Mouse (Mus musculus) neural tube, embryonic 13.5 days (tissue): ENCODE data around the gene Fam126a. TPM values are rescaled to one million over a fixed set of nuclear protein-coding genes. Genes with fewer than 3 reads are reported as not detected.

Experiments used
- ATAC-seq: fragments of 200-750 bp; cut with Nextera tagmentation; 2 replicates; pipeline ENCODE4 v1.8.0; 2017; ENCODE audit warnings: low read depth, mild to moderate bottlenecking, moderate TSS enrichment, moderate library complexity
- H3K27ac ChIP-seq: fragments of 300-500 bp; sonication (generic); replicated peaks from 2 replicates; pipeline ENCODE4 v1.5.1; 2015; ENCODE audit warnings: moderate library complexity, mild to moderate bottlenecking, inconsistent platforms
- H3K27me3 ChIP-seq: fragments of 300-500 bp; sonication (generic); 2 replicates; pipeline ENCODE4 v1.6.1; 2015; ENCODE audit warnings: mild to moderate bottlenecking, inconsistent platforms
- H3K36me3 ChIP-seq: fragments of 300-500 bp; sonication (generic); 2 replicates; pipeline ENCODE4 v1.6.1; 2015; ENCODE audit warnings: mild to moderate bottlenecking, inconsistent platforms
- H3K4me1 ChIP-seq: fragments of 300-500 bp; sonication (generic); replicated peaks from 2 replicates; pipeline ENCODE4 v1.6.1; 2015; ENCODE audit warnings: inconsistent platforms
- H3K4me2 ChIP-seq: fragments of 300-500 bp; sonication (generic); 2 replicates; pipeline ENCODE4 v1.6.1; 2015; ENCODE audit warnings: inconsistent platforms, mild to moderate bottlenecking, moderate library complexity
- H3K4me3 ChIP-seq: fragments of 300-500 bp; sonication (generic); 2 replicates; pipeline ENCODE4 v1.5.1; 2015; ENCODE audit warnings: mild to moderate bottlenecking, inconsistent platforms
- H3K9ac ChIP-seq: fragments of 300-500 bp; sonication (generic); 2 replicates; pipeline ENCODE4 v1.6.1; 2015; ENCODE audit warnings: moderate library complexity, mild to moderate bottlenecking, inconsistent platforms
- H3K9me3 ChIP-seq: fragments of 300-500 bp; sonication (generic); 2 replicates; pipeline ENCODE4 v1.6.1; 2016; ENCODE audit warnings: inconsistent platforms
- WGBS: fragments of 180-500 bp; shearing (Covaris S2); methylation state at CpG from one replicate; pipeline ENCODE4 v1.1.7; 2015; 5-methylcytosine and 5-hydroxymethylcytosine counted together
- polyA plus RNA-seq: library from polyadenylated mRNA; unstranded; fragments of >200 nt; fragmentation: Nextera tagmentation; extraction: Ambion mirVana; gene quantifications from 2 replicates; pipeline ENCODE4 v1.2.1, GENCODE M21; 2015

Gene Fam126a
- polyA plus RNA-seq, 1 experiment from 2014 or later = 28.4 TPM

GRCm38 (mm10) chr5:23917301-23917700 lies 113.2 kb downstream of the Fam126a start:
- H3K27ac ChIP-seq = no peak overlapping the region
- ATAC-seq = no peak
- H3K36me3 ChIP-seq = no peaks in the 10 kb centered on the region
- no peak overlapping the region for H3K9ac ChIP-seq
- WGBS = 90% methylated on average over 1 of the region's 1 CpGs
- H3K4me2 ChIP-seq = no peak overlapping the region
- no peak overlapping the region for H3K4me3 ChIP-seq
- no peaks in the 10 kb centered on the region for H3K27me3 ChIP-seq
- H3K4me1 ChIP-seq = peaks cover 7% of the 10 kb centered on the region; the same call in 1 of the 2 replicates
- H3K9me3 ChIP-seq = no peaks in the 10 kb centered on the region

DNA sequence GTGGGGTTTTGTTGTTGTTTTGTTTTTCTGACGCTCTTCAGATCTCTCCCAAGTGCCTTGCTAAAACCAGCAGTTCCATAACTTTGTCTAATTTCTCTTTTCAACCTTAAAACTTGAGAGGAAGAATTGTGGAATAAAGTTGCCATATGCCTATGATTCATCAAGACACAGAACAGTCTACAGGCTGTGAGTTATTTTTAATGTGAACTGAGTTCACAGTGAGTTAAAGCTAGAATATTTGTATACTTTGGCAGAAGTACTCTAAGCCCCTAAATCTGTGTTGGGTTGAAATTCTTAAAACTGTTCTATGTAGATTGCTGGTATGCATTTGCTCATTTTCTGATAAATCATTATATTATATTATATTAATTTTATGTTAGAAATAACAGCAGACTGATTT lies 118.9 kb downstream of the Fam126a start:
- H3K4me1 ChIP-seq = no peaks in the 10 kb centered on the region
- no peaks in the 10 kb centered on the region; the same call in 1 of the 2 replicates for H3K9me3 ChIP-seq
- H3K9ac ChIP-seq = no peak overlapping the region
- H3K36me3 ChIP-seq = no peaks in the 10 kb centered on the region
- H3K4me3 ChIP-seq = no peak overlapping the region
- H3K27me3 ChIP-seq = no peaks in the 10 kb centered on the region
- H3K27ac ChIP-seq = no peak overlapping the region
- 94% methylated on average over 1 of the region's 1 CpGs for WGBS
- no peak for ATAC-seq
- H3K4me2 ChIP-seq = no peak overlapping the region

GRCm38 (mm10) chr5:23909256-23909655 lies 121.2 kb downstream of the Fam126a start:
- H3K9ac ChIP-seq = no peak overlapping the region
- H3K4me1 ChIP-seq = no peaks in the 10 kb centered on the region
- no peak overlapping the region for H3K4me3 ChIP-seq
- no peak overlapping the region for H3K27ac ChIP-seq
- no peaks in the 10 kb centered on the region; the same call in 1 of the 2 replicates for H3K9me3 ChIP-seq
- 84% methylated on average over 3 of the region's 3 CpGs for WGBS
- no peaks in the 10 kb centered on the region for H3K27me3 ChIP-seq
- H3K36me3 ChIP-seq = no peaks in the 10 kb centered on the region
- ATAC-seq = no peak
- H3K4me2 ChIP-seq = no peak overlapping the region

DNA sequence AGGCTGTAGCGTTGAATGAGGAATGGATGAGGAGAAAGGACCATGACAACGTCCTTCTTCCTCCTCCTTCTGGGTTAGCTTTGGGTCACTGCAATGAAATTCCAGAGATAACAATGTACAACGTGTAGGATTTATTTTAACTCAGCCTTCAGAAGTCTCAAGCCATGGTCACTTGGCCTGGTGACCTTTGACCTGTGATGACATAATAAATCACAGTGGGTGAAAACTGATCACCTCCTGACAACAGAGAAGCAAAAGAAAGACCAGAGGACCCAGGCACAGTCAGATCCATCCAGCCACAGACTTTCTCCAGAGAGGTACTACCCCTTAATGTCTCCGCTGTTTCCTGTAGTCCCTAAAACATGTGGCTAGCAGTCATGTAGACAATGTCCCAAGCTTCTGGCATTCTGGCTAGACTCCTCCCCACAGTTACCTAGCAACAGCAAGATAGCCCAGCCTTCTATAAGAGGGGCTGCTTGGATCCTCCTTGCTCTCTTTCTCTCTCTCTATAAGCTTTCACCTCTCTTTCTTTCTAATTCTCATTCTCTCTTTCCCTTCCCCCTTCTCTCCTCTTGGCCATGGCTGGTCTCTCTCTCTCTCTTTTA lies 121.9 kb downstream of the Fam126a start:
- Histone ChIP-seq H3K4me1 (no peaks in the 10 kb centered on the region), H3K9ac (no peak overlapping the region), H3K4me2 (no peak overlapping the region), H3K4me3 (no peak overlapping the region), H3K27ac (no peak overlapping the region), H3K27me3 (no peaks in the 10 kb centered on the region), H3K9me3 (no peaks in the 10 kb centered on the region; the same call in 1 of the 2 replicates), H3K36me3 (no peaks in the 10 kb centered on the region)
- 53% methylated on average over 4 of the region's 4 CpGs for WGBS
- ATAC-seq = no peak

DNA sequence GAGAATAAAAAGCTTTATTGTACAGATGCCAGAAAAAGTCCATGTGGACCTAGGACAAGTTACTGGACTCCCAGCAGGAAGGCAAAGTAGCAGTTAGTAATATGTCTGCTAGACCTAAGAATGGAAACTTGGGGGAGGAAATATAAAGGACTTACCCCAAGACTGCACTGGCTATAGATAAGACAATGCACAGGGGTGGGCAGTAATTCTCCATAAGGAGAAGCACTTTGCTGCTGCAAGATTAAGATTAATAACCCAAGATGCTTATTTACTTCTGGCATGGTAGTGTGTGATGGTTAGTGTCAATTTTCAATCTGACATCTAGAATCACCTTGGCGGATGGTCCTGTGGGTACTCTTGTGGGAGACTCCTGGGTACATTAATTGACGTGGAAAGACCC lies 128.3 kb downstream of the Fam126a start:
- no peaks in the 10 kb centered on the region for H3K27me3 ChIP-seq
- H3K4me2 ChIP-seq = no peak overlapping the region
- H3K27ac ChIP-seq = no peak overlapping the region
- no peak overlapping the region for H3K4me3 ChIP-seq
- no peak overlapping the region for H3K9ac ChIP-seq
- no peaks in the 10 kb centered on the region for H3K36me3 ChIP-seq
- no peak for ATAC-seq
- no peaks in the 10 kb centered on the region for H3K4me1 ChIP-seq
- WGBS = 79% methylated on average over 2 of the region's 2 CpGs
- H3K9me3 ChIP-seq = no peaks in the 10 kb centered on the region

DNA sequence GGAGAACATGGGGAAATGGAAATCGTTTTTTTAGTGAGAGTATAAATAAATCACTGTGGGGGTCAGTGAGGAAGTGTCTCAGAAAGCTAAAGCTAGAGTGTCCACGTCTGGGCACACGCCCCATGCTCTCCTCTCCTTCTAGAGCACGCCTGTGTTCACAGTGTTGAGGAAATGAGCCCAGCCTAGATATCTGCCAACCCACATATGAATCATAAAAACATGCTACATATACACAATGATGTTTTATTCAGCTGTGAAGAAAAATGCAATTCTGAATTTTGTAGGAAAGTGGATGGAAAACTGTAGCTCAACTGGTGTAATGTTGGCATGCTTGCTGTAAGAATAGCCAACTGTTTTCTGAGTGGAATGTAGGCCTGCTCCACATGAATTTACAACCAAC lies 130.3 kb downstream of the Fam126a start:
- 74% methylated on average over 4 of the region's 4 CpGs for WGBS
- no peak for ATAC-seq
- no peak overlapping the region for H3K9ac ChIP-seq

GRCm38 (mm10) chr5:23893864-23894771 lies 136.4 kb downstream of the Fam126a start:
- WGBS = 84% methylated on average over 11 of the region's 11 CpGs

More for the DNA sequence above, 130.3 kb downstream of the Fam126a start:
- no peak overlapping the region for H3K4me3 ChIP-seq
- H3K9me3 ChIP-seq = no peaks in the 10 kb centered on the region
- H3K27me3 ChIP-seq = no peaks in the 10 kb centered on the region
- H3K4me1 ChIP-seq = no peaks in the 10 kb centered on the region
- H3K36me3 ChIP-seq = no peaks in the 10 kb centered on the region
- no peak overlapping the region for H3K4me2 ChIP-seq
- no peak overlapping the region for H3K27ac ChIP-seq

GRCm38 (mm10) chr5:23893156-23893863 lies 137.2 kb downstream of the Fam126a start:
- Histone ChIP-seq H3K9me3 (no peaks in the 10 kb centered on the region), H3K9ac (no peak overlapping the region), H3K4me1 (no peaks in the 10 kb centered on the region), H3K27me3 (0 out of 2 replicates have a peak, but pooled peaks cover 5% of the 10 kb centered on the region), H3K36me3 (no peaks in the 10 kb centered on the region), H3K4me3 (no peak overlapping the region), H3K4me2 (no peak overlapping the region), H3K27ac (no peak overlapping the region)
- WGBS = 73% methylated on average over 5 of the region's 5 CpGs
- ATAC-seq = no peak

More at GRCm38 (mm10) chr5:23893864-23894771, 136.4 kb downstream of the Fam126a start:
- Histone ChIP-seq H3K4me1 (no peaks in the 10 kb centered on the region), H3K27ac (no peak overlapping the region), H3K4me2 (no peak overlapping the region), H3K9me3 (no peaks in the 10 kb centered on the region), H3K36me3 (no peaks in the 10 kb centered on the region), H3K27me3 (0 out of 2 replicates have a peak, but pooled peaks cover 5% of the 10 kb centered on the region), H3K9ac (no peak overlapping the region), H3K4me3 (no peak overlapping the region)
- no peak for ATAC-seq

DNA sequence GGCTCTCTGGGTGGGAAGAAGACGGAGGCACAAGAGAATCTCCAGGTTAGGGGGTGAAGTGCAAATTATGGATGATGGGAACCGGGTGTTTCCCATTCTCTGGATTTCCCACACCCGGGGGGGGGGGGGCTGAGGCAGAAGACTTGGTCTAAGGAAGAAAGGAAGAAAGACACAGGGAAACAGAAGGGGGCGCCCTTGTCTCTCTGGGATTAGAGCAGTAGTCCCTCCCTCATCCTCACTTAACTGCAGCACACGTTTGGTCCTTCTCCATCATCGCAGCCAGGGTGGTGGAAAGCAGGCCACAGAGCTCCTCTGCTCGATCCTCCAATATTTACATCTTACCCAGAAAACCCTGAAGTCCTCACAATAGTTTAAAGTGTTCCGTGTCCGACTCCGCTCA lies 139.8 kb downstream of the Fam126a start:
- Histone ChIP-seq H3K9me3 (no peaks in the 10 kb centered on the region), H3K27me3 (0 out of 2 replicates have a peak, but pooled peaks cover 5% of the 10 kb centered on the region), H3K4me2 (no peak overlapping the region), H3K4me3 (no peak overlapping the region), H3K4me1 (no peaks in the 10 kb centered on the region), H3K9ac (no peak overlapping the region), H3K36me3 (no peaks in the 10 kb centered on the region), H3K27ac (no peak overlapping the region)
- WGBS = 45% methylated on average over 10 of the region's 10 CpGs
- ATAC-seq = no peak

DNA sequence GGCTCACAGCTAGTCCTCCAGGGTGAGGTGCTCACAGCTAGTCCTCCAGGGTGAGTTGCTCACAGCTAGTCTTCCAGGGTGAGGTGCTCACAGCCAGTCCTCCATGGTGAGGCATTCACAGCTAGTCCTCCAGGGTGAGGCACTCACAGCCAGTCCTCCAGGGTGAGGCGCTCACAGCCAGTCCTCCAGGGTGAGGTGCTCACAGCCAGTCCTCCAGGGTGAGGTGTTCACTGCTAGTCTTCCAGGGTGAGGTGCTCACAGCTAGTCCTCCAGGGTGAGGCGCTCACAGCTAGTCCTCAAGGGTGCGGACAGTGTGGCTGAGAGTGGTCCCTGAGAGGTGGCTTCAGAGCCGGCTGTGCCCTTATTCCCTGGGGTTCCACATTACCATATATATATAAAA lies 141.0 kb downstream of the Fam126a start:
- no peak overlapping the region for H3K9ac ChIP-seq
- ATAC-seq = no peak
- 0 out of 2 replicates have a peak, but pooled peaks cover 5% of the 10 kb centered on the region for H3K27me3 ChIP-seq
- no peak overlapping the region for H3K27ac ChIP-seq
- WGBS = 65% methylated on average over 4 of the region's 4 CpGs
- H3K4me1 ChIP-seq = no peaks in the 10 kb centered on the region
- H3K9me3 ChIP-seq = no peaks in the 10 kb centered on the region
- no peak overlapping the region for H3K4me2 ChIP-seq
- H3K36me3 ChIP-seq = no peaks in the 10 kb centered on the region
- no peak overlapping the region for H3K4me3 ChIP-seq

DNA sequence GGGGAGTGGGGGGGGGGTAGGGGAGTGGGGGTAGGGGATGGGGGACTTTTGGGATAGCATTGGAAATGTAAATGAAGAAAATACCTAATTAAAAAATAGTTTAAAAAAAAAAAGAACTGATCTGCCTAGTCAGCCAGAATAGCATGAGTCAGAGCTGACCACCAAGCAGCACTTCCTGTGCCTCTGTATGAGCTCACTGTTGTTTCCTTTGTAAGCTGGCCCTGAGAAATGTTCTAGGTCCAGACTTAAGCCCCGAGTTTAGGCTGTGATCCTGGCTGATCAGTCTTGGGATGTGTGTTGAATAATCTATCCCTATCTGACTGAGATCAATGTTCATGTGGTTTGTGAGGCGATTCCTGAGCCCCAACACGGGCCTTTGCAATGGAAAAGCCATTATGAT lies 143.4 kb downstream of the Fam126a start:
- H3K4me1 ChIP-seq = no peaks in the 10 kb centered on the region

GRCm38 (mm10) chr5:23874457-23874856 lies 156.0 kb downstream of the Fam126a start:
- H3K9ac ChIP-seq = no peak overlapping the region
- no peaks in the 10 kb centered on the region for H3K36me3 ChIP-seq
- H3K27ac ChIP-seq = no peak overlapping the region
- no peak overlapping the region for H3K4me3 ChIP-seq
- H3K27me3 ChIP-seq = no peaks in the 10 kb centered on the region; the same call in 1 of the 2 replicates
- no peaks in the 10 kb centered on the region for H3K9me3 ChIP-seq
- WGBS = 59% methylated on average over 5 of the region's 5 CpGs
- no peak overlapping the region for H3K4me2 ChIP-seq
- no peak for ATAC-seq
- H3K4me1 ChIP-seq = no peaks in the 10 kb centered on the region

More for the DNA sequence above, 143.4 kb downstream of the Fam126a start:
- Histone ChIP-seq H3K4me3 (no peak overlapping the region), H3K9me3 (no peaks in the 10 kb centered on the region), H3K27me3 (0 out of 2 replicates have a peak, but pooled peaks cover 5% of the 10 kb centered on the region), H3K4me2 (no peak overlapping the region), H3K9ac (no peak overlapping the region), H3K36me3 (no peaks in the 10 kb centered on the region), H3K27ac (no peak overlapping the region)
- WGBS = 78% methylated on average over 3 of the region's 3 CpGs
- no peak for ATAC-seq
